Mouse (Mus musculus) embryo, embryonic 10 days (tissue): ENCODE measurements around the gene Zfp583.

ENCODE experiments used
- DNase-seq: peaks from one replicate; pipeline ENCODE4 v3.0.0-alpha.2; 2015; ENCODE audit warnings: low spot score

Gene Zfp583

DNA sequence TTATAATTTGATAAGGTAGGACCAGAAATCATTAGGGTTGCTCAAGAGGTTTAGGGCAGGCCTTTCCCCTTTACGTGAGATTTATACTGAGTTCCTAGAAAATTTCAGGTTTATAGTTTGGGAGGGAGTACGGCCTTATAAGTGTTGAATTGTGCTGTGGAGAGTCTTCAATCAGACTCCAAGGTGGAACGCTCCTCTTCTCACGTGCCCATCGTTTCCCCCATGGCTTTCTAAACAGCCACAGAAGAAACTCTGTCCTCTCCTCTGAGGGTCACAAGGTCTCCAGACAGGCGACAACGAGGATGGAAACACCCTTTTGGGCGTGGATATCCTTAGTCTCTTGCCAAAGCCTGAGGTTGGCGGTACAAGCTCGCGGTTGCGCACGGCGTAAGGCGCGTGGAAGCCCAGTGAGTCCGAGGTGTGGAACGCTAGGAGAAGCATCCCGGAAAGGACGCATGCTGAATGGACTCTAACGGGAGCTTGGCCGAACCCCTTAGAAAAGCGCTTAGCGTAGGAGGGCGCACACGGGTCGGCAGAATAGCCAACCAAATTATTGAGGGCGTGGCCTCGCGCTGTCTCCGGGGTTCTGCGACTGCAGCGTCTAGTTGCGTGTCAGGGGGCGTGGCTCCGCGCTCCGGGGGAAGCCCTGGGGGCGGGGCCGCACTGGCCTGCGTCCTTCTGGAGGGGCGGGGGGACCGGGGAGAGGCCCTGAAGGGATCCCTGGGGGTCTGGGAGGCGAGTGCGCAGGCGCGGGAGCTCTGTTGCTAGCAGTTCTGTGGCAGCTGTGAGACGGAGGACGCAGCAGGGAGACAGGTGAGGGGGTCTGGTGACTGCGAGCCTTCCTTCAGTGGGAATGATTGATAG lies 45.0 kb downstream of the Zfp583 start, which contains the start of gene Zfp667:
TSS of gene Zfp667 (plus strand) at position 738 of the 864 bp plus-strand sequence.
- peak; percentile 97 for DNase-seq

DNA sequence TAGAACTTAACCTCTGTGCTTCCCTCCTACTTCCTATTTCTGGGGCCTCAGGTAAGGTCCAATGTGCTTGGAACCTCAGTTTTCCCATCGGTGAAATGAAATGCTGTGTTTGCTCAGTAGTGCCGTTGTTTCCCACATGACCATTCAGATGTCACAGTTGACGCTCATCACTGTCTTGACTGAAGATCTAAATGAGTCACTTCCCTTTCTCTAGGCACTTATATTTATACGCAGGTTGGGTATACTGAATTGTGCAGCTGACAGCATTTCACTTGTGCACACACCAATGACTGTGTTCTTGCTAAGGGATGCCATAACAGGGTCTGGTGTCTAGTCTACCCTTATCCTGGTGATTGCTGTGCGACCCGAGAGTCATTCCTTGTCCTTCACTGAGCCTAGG lies 45.7 kb downstream of the Zfp583 start:
- DNase-seq: no peak

DNA sequence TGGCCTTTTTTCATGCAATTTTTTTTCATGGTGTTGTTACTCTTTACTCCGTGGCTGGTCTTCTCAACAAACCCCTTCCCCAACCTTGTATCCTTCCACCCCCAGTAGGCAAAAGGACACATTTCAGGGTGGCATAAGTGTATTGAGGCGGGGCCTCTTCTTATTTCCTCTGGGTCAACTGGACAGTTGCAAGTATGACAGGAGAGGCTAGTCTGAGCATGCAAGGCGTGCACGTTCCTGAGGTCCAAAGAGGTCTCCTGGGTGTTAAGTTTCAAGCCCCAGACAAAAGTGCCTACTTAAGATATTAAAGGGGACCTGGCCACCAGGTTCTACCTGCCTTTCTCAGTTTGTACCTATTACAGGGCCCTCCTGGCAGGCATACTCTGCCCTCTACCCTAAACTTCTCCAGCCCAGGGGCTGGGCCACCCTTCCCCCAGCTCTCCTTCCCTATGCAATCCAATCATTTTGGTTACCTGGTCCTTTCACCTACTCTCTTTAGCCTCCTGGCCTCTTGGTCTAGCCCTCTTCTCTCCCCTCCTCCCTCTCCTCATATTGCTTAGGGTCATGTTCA lies 46.6 kb downstream of the Zfp583 start:
- DNase-seq: no peak

DNA sequence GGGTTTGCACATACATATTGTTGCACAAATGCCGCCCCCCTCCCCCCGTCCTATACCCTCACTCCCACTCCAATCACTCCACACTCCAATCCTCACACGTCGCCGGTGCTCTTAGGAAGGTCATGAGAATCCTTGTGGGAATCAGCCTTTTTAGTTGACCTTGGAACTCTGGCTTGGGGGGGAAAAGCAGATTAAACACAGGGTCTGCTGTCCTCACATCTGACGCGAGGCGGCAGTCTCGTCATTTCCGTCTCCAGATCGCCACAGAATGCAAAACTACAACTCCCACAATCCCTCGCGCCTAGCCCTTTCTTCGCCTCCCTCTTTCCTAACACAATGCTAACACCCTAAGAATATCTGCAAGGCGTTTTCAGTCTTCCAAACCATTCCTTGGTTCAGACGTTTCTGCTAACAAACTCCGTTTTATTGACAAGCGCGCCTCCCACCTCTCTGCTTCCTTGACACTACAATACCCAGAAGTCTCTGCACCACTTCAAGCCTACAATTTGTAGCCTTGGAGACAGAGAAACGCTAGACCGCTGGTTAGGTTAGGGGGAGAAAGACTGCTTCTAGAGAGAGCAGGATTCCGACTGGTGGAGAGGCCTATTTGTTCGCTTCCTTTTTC lies 47.5 kb downstream of the Zfp583 start:
- DNase-seq: peak; percentile 95

DNA sequence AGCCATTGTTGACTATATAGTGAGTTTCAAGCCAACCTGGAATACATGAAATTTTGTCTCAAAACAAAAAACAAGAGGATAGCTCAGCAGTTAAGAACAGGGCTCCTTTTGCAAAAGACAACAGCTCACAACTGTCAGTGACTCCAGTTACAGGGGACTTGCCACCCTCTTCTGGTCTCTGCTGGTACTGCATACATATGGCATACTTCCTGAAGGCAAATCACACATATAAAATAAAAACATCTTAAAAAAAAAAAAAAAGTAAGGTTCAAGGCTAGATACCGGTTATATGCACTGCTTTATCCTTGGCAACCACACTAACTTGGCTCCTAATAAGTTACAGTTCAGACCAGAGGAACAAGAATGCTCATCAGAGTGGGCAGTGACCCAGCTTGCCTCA lies 48.3 kb downstream of the Zfp583 start:
- DNase-seq: peak; percentile 87

DNA sequence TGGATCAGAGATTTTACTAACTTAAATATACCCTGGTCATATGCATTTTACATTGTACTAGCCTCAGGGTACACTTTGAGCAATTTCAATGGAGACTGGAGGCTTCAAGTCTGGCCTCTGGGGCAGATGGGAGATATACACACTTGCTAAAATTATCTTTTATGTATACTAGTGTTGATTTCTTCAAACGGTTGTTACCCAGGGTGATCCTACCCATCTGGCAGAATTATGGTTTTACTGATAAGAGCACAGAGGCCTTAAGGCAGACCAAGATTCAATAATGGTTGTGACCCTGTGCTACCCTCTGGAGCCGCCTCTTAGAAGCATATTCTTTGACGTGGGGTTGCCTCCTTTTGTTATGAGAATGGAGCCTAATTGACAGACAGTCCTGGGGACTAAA lies 53.2 kb downstream of the Zfp583 start:
- DNase-seq: no peak

DNA sequence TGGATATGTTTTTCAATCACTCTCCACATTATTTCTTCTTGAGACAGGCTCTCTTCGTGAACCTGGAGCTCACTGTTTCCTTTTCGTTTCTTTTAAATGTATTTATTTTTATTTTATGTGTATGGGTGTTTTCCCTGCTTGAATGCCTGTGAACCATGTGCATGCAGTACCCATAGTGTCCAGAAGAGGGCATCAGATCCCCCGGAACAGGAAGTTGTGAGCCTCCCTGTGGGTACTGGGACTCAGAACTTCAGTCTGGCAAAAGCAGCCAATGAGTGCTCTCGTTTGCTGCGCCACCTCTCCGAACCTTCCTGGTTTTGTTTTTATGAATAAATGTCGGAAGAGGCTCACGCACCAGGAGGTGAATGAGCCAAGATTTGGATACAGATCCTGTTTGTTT lies 65.4 kb downstream of the Zfp583 start:
- DNase-seq: peak; percentile 22
